Mouse (Mus musculus): Measurements from ENCODE around the gene Kcns1. TPM values are rescaled to one million over a fixed set of nuclear protein-coding genes. Genes with fewer than 3 reads are reported as not detected.
"Not testable (repeated sequence)": the region's sequence is repeated elsewhere in the genome, so short reads cannot be mapped to it uniquely, and the experiment has no call there.

Gene Kcns1
- not detected for total RNA-seq (2021)
- long read RNA-seq, experiment 1: 0 reads
- long read RNA-seq, experiment 2: 0 reads

- intact Hi-C loops (cut with DNase I): no loop called here
Measured at GRCm38 (mm10) chr2:164170902-164171301, at the start of gene Kcns1. Gene Kcns1 (minus strand): TSS chr2:164171113.

GRCm38 (mm10) chr2:164219295-164219694 is 48.4 kb upstream of the Kcns1 start:
- intact Hi-C loops (cut with DNase I): no loop called here

More at GRCm38 (mm10) chr2:164170902-164171301, at the start of gene Kcns1:
- no peak for DNase-seq

GRCm38 (mm10) chr2:164212711-164213110 is 41.8 kb upstream of the Kcns1 start:
- intact Hi-C loops (cut with DNase I): no loop called here

More at GRCm38 (mm10) chr2:164219295-164219694, 48.4 kb upstream of the Kcns1 start:
- DNase-seq: no peak

GRCm38 (mm10) chr2:164210892-164211291 is 40.0 kb upstream of the Kcns1 start:
- no peak for DNase-seq
- intact Hi-C loops (cut with DNase I): no loop called here

More at GRCm38 (mm10) chr2:164212711-164213110, 41.8 kb upstream of the Kcns1 start:
- no peak for DNase-seq

- DNase-seq: no peak
- intact Hi-C loops (cut with DNase I): no loop called here
Measured at GRCm38 (mm10) chr2:164206676-164207075, 35.8 kb upstream of the Kcns1 start.

- DNase-seq; intact Hi-C loops (cut with DNase I): not testable (repeated sequence)
Measured at GRCm38 (mm10) chr2:164206011-164206410, 35.1 kb upstream of the Kcns1 start.

GRCm38 (mm10) chr2:164199626-164200327 is 28.9 kb upstream of the Kcns1 start, which contains the start of gene Wfdc15a:
Gene Wfdc15a (minus strand): TSS chr2:164200130.
- intact Hi-C loops (cut with DNase I): no loop called here
- DNase-seq: no peak

GRCm38 (mm10) chr2:164196700-164196990 is 25.7 kb upstream of the Kcns1 start:
- intact Hi-C loops (cut with DNase I): no loop called here
- no peak for DNase-seq

- DNase-seq: no peak
- intact Hi-C loops (cut with DNase I): no loop called here
Measured at GRCm38 (mm10) chr2:164195971-164196699, 25.2 kb upstream of the Kcns1 start.

GRCm38 (mm10) chr2:164194959-164195630 is 24.2 kb upstream of the Kcns1 start:
- no peak for DNase-seq
- intact Hi-C loops (cut with DNase I): no loop called here

GRCm38 (mm10) chr2:164192279-164192678 is 21.4 kb upstream of the Kcns1 start:
- intact Hi-C loops (cut with DNase I): no loop called here

GRCm38 (mm10) chr2:164190576-164190975 is 19.7 kb upstream of the Kcns1 start, which contains the start of gene Wfdc12:
Gene Wfdc12 (minus strand): TSS chr2:164190608.
- no peak for DNase-seq
- intact Hi-C loops (cut with DNase I): no loop called here

More at GRCm38 (mm10) chr2:164192279-164192678, 21.4 kb upstream of the Kcns1 start:
- DNase-seq: no peak

- intact Hi-C loops (cut with DNase I): no loop called here
- DNase-seq: no peak
Measured at GRCm38 (mm10) chr2:164188722-164189121, 17.8 kb upstream of the Kcns1 start.

- no peak for DNase-seq
- intact Hi-C loops (cut with DNase I): no loop called here
Measured at GRCm38 (mm10) chr2:164184145-164184719, 13.3 kb upstream of the Kcns1 start.

GRCm38 (mm10) chr2:164183340-164183739 is 12.4 kb upstream of the Kcns1 start:
- intact Hi-C loops (cut with DNase I): no loop called here
- no peak for DNase-seq

GRCm38 (mm10) chr2:164182692-164183255 is 11.9 kb upstream of the Kcns1 start, which contains the start of gene Wfdc5:
Gene Wfdc5 (minus strand): TSS chr2:164182742.
- intact Hi-C loops (cut with DNase I): no loop called here
- DNase-seq: no peak

- intact Hi-C loops (cut with DNase I): loop anchor here (2.0 kb wide), 1 partner anchor 76 kb away; no protein-coding TSS in a partner anchor
- DNase-seq: no peak
Measured at GRCm38 (mm10) chr2:164180770-164181169, 9.9 kb upstream of the Kcns1 start.

- DNase-seq: peak; percentile 40 to 55
- intact Hi-C loops (cut with DNase I): loop anchor here (2.0 kb wide), 1 partner anchor 75 kb away; no protein-coding TSS in a partner anchor
Measured at GRCm38 (mm10) chr2:164180124-164180523, 9.2 kb upstream of the Kcns1 start.

- intact Hi-C loops (cut with DNase I): loop anchor here (5.0 kb wide), 1 partner anchor 46 kb away; no protein-coding TSS in a partner anchor
Measured at GRCm38 (mm10) chr2:164177831-164178230, 6.9 kb upstream of the Kcns1 start.

GRCm38 (mm10) chr2:164175850-164176249 is 4.9 kb upstream of the Kcns1 start:
- intact Hi-C loops (cut with DNase I): loop anchor here (5.0 kb wide), 1 partner anchor 44 kb away; no protein-coding TSS in a partner anchor
- DNase-seq: no peak

More at GRCm38 (mm10) chr2:164177831-164178230, 6.9 kb upstream of the Kcns1 start:
- DNase-seq: no peak
